Mouse (Mus musculus): Measurements from ENCODE around the gene Etv2. TPM values are rescaled to one million over a fixed set of nuclear protein-coding genes. Genes with fewer than 3 reads are reported as not detected.

Gene Etv2
- polyA plus RNA-seq, 1 experiment from 2014 or later: not detected

DNA sequence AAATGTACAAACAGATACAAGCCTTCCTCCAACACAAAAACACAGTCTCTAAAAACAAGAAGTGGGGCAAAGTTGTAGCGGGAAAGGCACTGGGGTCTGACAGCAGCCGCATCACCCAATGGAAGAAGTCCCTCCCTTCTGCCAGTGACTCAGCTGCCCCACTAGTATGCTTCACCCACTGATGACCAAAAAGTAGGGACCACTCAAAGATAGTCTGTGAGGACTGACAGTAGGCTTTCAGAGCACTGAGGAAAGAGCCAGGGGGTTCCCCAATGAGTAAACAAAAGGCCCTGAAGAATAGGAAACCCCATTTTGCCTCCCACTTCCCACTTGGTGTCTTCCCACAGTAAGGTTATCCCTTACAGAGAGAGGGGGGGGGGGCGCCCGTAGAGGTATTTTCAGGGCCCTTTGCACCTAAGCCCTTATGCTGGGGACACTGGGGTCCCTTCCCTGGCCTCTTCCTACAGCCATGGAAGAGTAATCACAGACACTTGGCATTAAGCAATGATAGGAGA, 41.1 kb downstream of the Etv2 start:
- Histone ChIP-seq H3K4me3 (ENCODE audit: low read depth, low read length) (no peak overlapping the region), H3K27ac (ENCODE audit: low read length) (no peak overlapping the region), H3K9me3 (replicated peaks; ENCODE audit: control insufficient read depth, low read length) (no peaks in the 10 kb centered on the region), H3K36me3 (ENCODE audit: control insufficient read depth, insufficient read depth) (no peaks in the 10 kb centered on the region), H3K9ac (ENCODE audit: low read depth, low read length) (no peak overlapping the region), H3K27me3 (ENCODE audit: control insufficient read depth, insufficient read depth, low read depth, low read length) (no peaks in the 10 kb centered on the region), H3K4me1 (ENCODE audit: control insufficient read depth, low read depth, low read length) (peaks cover 9% of the 10 kb centered on the region), H3K4me2 (ENCODE audit: low read depth, low read length) (no peak overlapping the region)
- 49% methylated on average over 4 of the region's 4 CpGs for WGBS (ENCODE audit: insufficient replicate concordance)
- no peak for ATAC-seq (ENCODE audit: low read depth)

DNA sequence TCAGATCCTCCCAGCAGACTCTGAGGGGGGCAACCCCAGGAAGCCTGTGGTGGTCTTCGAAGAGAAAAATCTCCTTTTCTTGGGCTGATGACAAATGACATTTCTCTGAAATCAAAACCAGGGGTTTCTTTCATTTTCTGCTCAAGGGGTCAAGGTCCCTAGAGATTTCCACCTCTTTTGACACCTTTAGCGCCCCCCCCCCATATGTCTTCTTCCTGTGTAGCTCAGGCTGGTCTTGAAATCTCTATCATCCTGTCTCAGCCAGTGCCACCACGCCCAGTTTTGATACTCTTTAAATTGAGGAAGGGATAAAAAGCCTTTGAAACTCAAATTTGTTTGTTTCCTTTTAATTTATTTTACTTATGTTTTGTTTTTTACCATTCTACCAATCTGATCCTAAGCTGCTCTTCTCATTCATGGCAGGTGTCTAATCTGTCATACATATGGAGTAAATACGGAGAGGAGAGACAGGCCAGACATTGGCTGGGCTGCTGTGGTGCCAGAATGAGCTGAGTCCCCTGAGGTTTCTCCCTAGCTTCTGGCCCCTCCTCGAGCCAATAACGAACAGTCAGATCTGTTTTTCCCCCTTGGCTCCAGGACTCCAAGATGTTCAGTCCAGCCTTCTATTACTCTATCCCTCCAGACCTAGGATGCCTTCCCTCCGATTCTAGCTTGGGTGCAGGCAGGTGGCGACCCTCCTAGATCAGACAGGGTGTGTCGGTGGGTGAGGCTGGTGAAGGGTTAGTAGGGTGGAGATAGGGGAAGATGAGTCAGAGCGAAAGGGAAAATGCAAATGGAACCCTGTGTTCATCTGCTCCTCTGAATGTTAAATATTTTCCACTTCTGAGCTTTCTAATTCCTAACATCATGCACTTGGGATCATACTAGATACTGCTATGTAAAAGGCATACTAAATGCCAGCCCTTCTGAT, 41.8 kb downstream of the Etv2 start:
- Histone ChIP-seq H3K27me3 (ENCODE audit: control insufficient read depth, insufficient read depth, low read depth, low read length) (no peaks in the 10 kb centered on the region), H3K4me1 (ENCODE audit: control insufficient read depth, low read depth, low read length) (peaks cover 10% of the 10 kb centered on the region), H3K27ac (ENCODE audit: low read length) (no peak overlapping the region), H3K9me3 (replicated peaks; ENCODE audit: control insufficient read depth, low read length) (no peaks in the 10 kb centered on the region), H3K4me3 (ENCODE audit: low read depth, low read length) (no peak overlapping the region), H3K36me3 (ENCODE audit: control insufficient read depth, insufficient read depth) (no peaks in the 10 kb centered on the region), H3K4me2 (ENCODE audit: low read depth, low read length) (no peak overlapping the region), H3K9ac (ENCODE audit: low read depth, low read length) (no peak overlapping the region)
- ATAC-seq (ENCODE audit: low read depth): no peak
- 52% methylated on average over 10 of the region's 10 CpGs for WGBS (ENCODE audit: insufficient replicate concordance)

DNA sequence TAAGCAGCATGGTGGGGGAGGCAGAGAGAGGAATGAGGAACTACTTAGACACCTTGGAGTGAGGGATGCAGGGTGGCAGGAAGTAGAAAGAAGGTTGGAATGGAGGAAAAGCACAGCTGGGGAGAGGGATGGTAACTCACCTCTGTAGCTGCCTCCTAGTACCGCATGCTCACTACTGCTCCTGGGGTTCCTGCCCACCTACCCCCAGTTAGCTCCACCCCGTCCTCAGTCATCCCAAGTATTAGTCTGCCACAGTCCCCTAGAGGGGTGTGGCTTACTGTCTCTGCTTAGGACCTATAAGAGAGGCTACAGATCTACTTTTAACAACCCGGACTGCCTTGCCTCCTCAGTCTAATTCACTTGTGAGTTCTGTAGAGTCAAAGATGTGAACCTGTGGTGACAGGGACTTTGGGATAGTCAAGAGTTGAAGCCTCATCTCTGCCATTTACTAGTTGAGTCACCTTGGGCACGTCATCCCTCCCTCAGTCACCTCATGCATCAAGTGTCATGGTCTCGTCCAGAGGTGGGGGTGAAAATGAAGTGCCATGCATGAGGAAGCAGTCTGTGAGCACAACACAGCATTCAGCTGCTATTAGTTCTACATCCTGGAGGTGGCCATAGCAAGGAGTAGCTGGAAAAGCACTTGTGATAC, 42.8 kb downstream of the Etv2 start:
- no peak for ATAC-seq (ENCODE audit: low read depth)
- WGBS (ENCODE audit: insufficient replicate concordance): 42% methylated on average over 5 of the region's 5 CpGs
- no peak overlapping the region for H3K9ac ChIP-seq (ENCODE audit: low read depth, low read length)

DNA sequence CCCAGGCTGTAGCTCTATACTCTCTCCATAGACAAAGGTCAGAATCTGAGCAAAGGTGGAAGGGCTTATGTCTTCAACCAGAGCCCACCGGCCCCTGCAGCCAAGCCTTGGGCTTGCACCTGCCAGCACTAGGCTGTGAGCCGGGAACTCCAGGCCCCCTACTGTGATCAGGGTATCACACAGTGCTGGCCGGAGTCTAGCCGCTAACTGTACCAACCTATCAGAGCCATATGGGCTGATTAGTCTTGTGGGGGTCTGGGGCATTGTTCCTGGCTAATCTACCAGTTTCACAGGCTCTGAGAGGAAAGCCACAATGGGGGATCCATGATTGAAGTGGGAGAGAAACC, 44.1 kb downstream of the Etv2 start:
- Histone ChIP-seq H3K36me3 (ENCODE audit: control insufficient read depth, insufficient read depth) (peaks cover 1% of the 10 kb centered on the region), H3K9ac (ENCODE audit: low read depth, low read length) (no peak overlapping the region), H3K4me1 (ENCODE audit: control insufficient read depth, low read depth, low read length) (peaks cover 23% of the 10 kb centered on the region), H3K27me3 (ENCODE audit: control insufficient read depth, insufficient read depth, low read depth, low read length) (no peaks in the 10 kb centered on the region), H3K4me2 (ENCODE audit: low read depth, low read length) (no peak overlapping the region), H3K4me3 (ENCODE audit: low read depth, low read length) (no peak overlapping the region), H3K9me3 (replicated peaks; ENCODE audit: control insufficient read depth, low read length) (no peaks in the 10 kb centered on the region), H3K27ac (ENCODE audit: low read length) (no peak overlapping the region)
- no peak for ATAC-seq (ENCODE audit: low read depth)
- WGBS (ENCODE audit: insufficient replicate concordance): 79% methylated on average over 4 of the region's 4 CpGs

More for the DNA sequence above, 42.8 kb downstream of the Etv2 start:
- H3K9me3 ChIP-seq (replicated peaks; ENCODE audit: control insufficient read depth, low read length): no peaks in the 10 kb centered on the region
- H3K27ac ChIP-seq (ENCODE audit: low read length): no peak overlapping the region
- no peak overlapping the region for H3K4me2 ChIP-seq (ENCODE audit: low read depth, low read length)
- peaks cover 10% of the 10 kb centered on the region for H3K4me1 ChIP-seq (ENCODE audit: control insufficient read depth, low read depth, low read length)
- no peaks in the 10 kb centered on the region for H3K36me3 ChIP-seq (ENCODE audit: control insufficient read depth, insufficient read depth)
- no peaks in the 10 kb centered on the region for H3K27me3 ChIP-seq (ENCODE audit: control insufficient read depth, insufficient read depth, low read depth, low read length)
- no peak overlapping the region for H3K4me3 ChIP-seq (ENCODE audit: low read depth, low read length)

DNA sequence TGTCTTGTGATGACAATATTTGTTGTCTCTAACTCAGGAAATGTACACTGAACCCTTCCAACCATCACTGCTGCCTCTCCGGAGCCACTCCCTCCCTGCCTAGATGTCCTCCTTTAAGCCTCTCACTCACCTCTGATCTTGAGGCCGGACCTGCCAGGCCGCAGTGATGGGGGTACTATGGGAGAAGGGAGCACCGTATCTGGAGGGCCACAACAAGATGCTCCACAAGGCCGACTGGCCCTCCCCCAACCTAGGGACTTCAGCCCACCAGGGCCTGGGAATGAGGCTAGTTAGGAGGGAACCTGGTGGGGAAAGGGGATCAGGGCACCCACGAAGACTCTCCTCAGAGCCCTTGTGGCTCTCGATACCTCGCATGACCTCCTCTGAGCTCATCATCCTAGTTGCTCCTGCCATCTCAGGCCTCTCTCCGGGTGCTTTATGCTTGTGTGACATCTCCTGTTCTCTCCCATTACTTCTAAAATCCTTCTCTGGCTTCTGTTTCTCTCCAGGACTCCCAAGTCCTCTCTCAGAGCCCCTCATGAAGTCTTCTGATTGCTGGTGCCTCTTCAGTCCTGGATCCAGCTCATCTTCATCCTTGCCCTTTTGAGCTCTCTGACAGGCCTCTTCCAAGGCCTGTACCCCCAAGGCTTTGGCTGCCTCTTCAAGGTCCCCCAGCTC, 44.6 kb downstream of the Etv2 start:
- Histone ChIP-seq H3K27ac (ENCODE audit: low read length) (no peak overlapping the region), H3K4me2 (ENCODE audit: low read depth, low read length) (no peak overlapping the region), H3K9me3 (replicated peaks; ENCODE audit: control insufficient read depth, low read length) (no peaks in the 10 kb centered on the region), H3K4me1 (ENCODE audit: control insufficient read depth, low read depth, low read length) (peaks cover 24% of the 10 kb centered on the region), H3K4me3 (ENCODE audit: low read depth, low read length) (no peak overlapping the region), H3K9ac (ENCODE audit: low read depth, low read length) (no peak overlapping the region), H3K27me3 (ENCODE audit: control insufficient read depth, insufficient read depth, low read depth, low read length) (no peaks in the 10 kb centered on the region), H3K36me3 (ENCODE audit: control insufficient read depth, insufficient read depth) (peaks cover 6% of the 10 kb centered on the region)
- no peak for ATAC-seq (ENCODE audit: low read depth)
- WGBS (ENCODE audit: insufficient replicate concordance): 70% methylated on average over 9 of the region's 9 CpGs

DNA sequence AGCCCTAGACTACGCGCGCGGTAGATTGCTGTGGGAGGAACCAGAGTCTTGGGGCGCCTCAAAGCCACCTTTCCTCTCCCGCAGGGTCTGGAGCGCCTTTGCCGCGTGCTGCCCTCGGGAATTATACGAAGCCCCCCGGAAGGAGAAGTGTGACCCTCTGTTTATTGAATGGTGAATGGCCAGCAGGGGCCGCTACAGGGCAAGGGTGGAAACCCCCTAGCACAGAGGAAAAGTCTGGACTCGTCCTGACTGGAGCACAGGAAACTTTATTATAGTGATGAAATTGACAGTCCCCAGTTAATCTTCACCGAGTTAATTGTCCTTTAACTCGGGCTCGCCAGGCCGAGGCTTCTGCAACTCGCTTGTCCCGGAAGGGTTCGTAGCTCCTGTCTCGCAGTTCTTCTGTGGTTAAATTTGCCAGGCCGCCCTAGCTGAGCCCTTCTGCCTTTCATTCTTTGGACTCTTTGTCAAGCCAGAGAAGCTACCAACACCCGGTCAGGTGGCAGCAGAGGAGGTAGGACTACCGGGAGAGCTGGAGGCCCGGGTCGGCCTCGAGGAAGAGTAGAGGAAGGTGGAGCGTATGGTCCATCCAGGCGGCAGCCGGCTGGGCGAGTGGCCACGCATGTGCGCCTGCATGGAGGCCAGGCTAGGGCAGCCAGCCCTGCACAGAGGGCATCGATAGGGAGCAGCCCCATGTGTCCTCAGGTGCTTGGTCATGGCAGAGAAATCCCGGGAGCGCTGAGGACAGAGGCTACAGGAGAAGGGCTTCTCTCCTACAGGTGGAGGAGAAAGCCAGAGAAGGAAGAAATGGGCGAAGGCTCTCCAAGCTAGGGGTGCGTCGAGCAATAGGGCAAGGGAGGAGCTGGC, 46.0 kb downstream of the Etv2 start:
- Histone ChIP-seq H3K27ac (ENCODE audit: low read length) (peak overlapping the region; percentile 87), H3K4me2 (ENCODE audit: low read depth, low read length) (peak overlapping the region; percentile 93), H3K36me3 (ENCODE audit: control insufficient read depth, insufficient read depth) (peaks cover 20% of the 10 kb centered on the region), H3K4me1 (ENCODE audit: control insufficient read depth, low read depth, low read length) (peaks cover 24% of the 10 kb centered on the region), H3K9ac (ENCODE audit: low read depth, low read length) (peak overlapping the region; percentile 99), H3K9me3 (replicated peaks; ENCODE audit: control insufficient read depth, low read length) (no peaks in the 10 kb centered on the region), H3K27me3 (ENCODE audit: control insufficient read depth, insufficient read depth, low read depth, low read length) (no peaks in the 10 kb centered on the region), H3K4me3 (ENCODE audit: low read depth, low read length) (peak overlapping the region; percentile 95)
- WGBS (ENCODE audit: insufficient replicate concordance): 29% methylated on average over 40 of the region's 40 CpGs
- peak; percentile 33 for ATAC-seq (ENCODE audit: low read depth)

DNA sequence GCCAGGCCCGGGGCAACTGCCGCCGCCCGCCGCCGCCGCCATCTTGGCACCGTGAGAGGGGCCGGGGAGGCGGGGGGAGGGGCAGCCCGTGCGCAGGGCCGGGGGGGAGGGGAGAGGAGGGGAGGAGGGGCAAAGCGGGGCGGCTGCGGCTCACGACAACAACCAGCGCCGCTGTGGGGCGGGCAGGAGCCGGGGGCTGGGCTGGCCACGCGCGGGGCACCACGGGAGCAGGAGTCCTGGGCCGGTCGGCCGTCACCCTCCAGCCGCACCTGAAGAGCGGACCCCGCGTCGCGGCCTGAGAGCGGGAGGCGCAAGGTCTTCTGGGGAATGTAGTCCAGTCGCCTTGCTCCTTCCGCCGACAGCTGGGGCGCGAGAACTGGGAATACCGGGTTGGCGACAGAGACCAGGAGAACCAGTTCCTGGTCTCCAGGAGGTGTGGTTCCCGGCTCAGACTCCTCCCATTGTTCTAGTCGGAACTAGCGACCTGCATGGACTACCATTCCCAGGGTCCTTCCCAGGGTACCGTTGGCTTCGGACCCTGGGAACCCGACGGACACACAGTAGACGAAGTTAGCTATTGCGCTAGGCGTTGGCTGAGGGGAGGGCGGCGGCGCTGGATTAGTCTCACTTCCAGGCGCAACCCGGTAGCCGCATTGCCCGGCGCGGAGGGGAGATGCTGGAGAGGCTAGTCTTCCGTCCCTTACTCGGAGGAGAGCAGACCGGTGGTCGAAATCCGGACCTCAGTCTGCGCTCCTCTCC, 46.8 kb downstream of the Etv2 start, which contains the start of gene Kmt2b:
TSS of gene Kmt2b (minus strand) at position 51 of the 759 bp plus-strand sequence.
- Histone ChIP-seq H3K27me3 (ENCODE audit: control insufficient read depth, insufficient read depth, low read depth, low read length) (no peaks in the 10 kb centered on the region), H3K4me1 (ENCODE audit: control insufficient read depth, low read depth, low read length) (peaks cover 22% of the 10 kb centered on the region), H3K27ac (ENCODE audit: low read length) (peak within 1 kb of the TSS; percentile 87), H3K36me3 (ENCODE audit: control insufficient read depth, insufficient read depth) (peaks cover 28% of the 10 kb centered on the region), H3K9me3 (replicated peaks; ENCODE audit: control insufficient read depth, low read length) (no peaks in the 10 kb centered on the region), H3K4me2 (ENCODE audit: low read depth, low read length) (peak within 1 kb of the TSS; percentile 93), H3K9ac (ENCODE audit: low read depth, low read length) (peak within 1 kb of the TSS; percentile 99), H3K4me3 (ENCODE audit: low read depth, low read length) (peak within 1 kb of the TSS; percentile 95)
- under 1% methylated on average over 53 of the region's 68 CpGs for WGBS (ENCODE audit: insufficient replicate concordance)
- peak; percentile 95 for ATAC-seq (ENCODE audit: low read depth)

Data from liver, embryonic 16.5 days (tissue).